Mouse (Mus musculus): ENCODE results near the gene Stard10.

DNA sequence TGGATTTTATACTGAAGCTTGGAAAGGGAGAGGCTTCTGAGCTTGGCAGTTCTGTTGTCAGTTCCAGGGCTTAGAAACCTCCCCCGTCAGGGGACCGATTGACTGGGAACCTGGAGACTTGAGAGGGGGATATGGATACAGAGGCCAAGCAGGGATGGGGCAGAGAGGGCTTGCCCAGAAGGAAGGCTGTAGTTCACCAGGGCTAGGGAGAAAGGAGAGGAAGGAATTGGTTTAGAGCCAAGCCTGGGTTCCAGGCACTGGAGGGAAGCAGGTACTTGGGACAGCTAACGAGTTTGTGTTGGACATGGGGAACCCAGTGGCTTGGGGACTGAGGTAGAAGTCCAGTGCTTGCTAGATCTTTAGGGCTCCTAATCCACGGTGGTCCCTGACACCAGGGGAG, 12.7 kb downstream of the Stard10 start:
- TF ChIP-seq CTCF (IDR thresholded peaks at IDR 0.05) (no peak), POLR2A (IDR thresholded peaks at IDR 0.05; ENCODE audit: insufficient read depth, low read depth, low read length) (no peak), EP300 (IDR thresholded peaks at IDR 0.05; ENCODE audit: insufficient read depth, low read depth, low read length) (no peak)
